Mouse (Mus musculus) gastrocnemius, postnatal 36 days (tissue): ENCODE measurements around the gene Npat. TPM values are rescaled to one million over a fixed set of nuclear protein-coding genes. Genes with fewer than 3 reads are reported as not detected.

Source experiments
- DNase-seq, 2 experiments: peaks; one replicate each; pipeline ENCODE4 v3.0.0; 2022
- intact Hi-C: fragments of 180-260 bp; cut with DNase I; formaldehyde crosslinking; loops from one replicate; pipeline ENCODE4 v1.15.1; 2025
- long read RNA-seq, 2 experiments: library from polyadenylated mRNA; stranded (forward); transcript quantifications; one replicate each; pipeline ENCODE4 v2.0.0; 2021
- total RNA-seq, 2 experiments: library from RNA; stranded (reverse); gene quantifications; 2 replicates each; pipeline ENCODE4 v1.2.3; 2021

The Npat gene
- total RNA-seq = 1 to 10 TPM; 3.3 to 5.7 TPM
- long read RNA-seq, experiment 1 = 0 reads
- long read RNA-seq, experiment 2, partial matches to known transcripts = 0 of 1 reads
- long read RNA-seq, experiment 2, other reads (novel, unspliced or antisense) = 1 of 1 reads

DNA sequence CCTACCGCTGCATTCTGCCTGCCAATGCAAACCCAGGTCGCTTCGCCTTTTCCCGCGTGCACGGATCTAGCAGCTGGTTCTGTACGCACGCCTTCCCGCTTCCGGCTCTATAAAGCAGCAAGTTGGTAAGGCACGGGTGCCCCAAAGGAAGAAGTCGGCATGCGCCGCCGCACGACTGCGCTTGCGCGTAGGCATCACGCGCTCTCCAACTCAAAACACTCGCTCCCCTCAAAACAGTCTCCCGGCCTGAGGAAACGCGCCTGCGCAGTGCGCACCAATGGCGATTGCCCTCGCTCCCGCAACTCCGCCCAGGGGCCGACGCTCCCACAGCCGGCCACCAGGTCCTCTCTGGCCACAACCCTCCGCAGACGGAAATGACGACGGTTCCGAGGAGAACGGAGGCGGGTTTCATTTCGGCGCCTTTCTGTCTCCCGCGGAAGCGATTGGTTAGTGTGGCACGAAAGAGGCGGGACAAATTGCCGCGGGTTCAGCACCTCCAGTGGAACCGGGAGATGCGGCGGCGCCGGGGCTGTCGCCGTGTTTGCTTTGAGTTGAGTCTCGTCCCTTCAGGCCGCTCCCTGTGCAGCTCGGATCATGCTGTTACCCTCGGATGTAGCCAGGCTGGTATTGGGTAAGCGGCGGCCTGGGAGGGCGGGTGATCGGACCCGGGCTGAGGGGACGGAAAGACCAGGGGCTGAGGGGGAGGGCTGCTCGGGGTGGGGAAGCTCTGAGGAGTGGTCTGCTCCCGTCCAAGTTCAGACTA lies at the start of gene Npat, which contains the start of gene Atm:
Gene Npat (plus strand): TSS at position 490 of the 763 bp plus-strand sequence.
Gene Atm (minus strand): TSS at position 183 of the 763 bp plus-strand sequence.
- peak; percentile 98 to 99 for DNase-seq
- intact Hi-C loops = no loop called here

DNA sequence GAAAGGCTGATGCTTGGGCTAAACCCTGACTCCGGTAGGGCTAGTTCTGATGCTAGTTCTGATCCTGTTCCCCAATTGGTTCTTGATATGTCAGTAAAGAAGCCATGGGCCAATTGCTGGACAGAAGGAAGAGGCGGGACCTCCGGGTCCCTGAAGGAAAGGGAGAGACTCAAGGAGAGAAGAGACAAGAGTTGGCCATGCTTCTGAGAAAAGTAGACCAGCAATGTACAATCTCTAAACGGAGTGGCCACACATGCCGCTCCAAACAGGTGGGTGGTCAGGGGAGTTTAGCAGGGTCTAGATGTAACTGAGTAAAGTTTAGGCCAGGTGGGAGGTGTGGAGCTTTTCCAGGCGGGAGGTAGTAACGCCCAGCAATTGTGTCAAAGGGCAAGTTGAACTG lies 28.8 kb upstream of the Npat start:
- DNase-seq = no peak
- intact Hi-C loops = no loop called here

DNA sequence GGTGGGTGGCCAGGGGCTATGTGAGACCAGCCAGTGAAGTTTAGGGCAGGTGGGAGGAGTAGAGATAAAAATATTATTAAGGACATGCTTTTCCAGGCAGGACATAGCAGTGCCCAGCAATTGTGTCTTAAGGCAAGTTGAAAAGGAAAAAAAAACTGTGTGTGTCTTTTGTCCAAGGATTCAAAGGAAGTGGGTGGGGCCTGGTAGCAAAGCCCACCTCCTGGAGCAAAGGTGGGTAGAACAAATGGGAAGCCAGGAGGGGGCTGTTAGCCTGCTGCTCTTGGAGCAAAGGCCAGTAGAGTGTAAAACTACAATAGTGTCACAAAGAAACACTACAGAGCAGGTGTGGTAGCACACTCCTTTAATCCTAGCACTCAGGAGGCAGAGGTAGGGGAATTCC lies 22.8 kb upstream of the Npat start:
- DNase-seq = no peak
- intact Hi-C loops = no loop called here

DNA sequence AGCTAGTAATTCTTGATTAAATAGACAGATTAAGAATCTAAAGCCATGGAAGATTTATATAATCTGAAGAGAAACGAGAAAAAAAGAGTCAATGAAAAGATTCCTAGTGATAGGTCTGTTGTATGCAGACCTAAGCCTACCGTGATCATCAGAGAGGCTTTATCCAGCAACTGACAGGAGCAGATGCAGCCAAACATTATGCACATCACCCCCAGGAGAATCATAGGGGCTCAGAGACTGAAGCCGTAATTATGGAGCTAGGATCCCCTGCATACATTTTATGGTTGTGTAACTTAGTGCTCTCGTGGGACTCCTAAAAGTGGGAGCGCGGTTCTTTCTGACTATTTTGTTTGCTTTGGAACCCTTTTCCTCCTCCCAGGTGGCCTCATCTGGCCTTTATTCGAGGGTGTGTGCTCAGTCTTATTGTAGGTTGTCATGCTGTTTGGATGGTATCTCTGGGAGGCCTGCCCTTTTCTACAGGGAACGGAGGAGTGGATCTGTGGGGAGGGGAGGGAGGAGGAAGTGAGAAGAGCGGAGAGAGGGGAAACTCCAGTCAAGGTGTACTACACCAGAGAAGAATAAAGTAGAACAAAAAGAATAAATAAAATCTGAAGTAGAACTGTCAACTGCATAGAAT lies 19.4 kb upstream of the Npat start:
- intact Hi-C loops = no loop called here
- DNase-seq = no peak

DNA sequence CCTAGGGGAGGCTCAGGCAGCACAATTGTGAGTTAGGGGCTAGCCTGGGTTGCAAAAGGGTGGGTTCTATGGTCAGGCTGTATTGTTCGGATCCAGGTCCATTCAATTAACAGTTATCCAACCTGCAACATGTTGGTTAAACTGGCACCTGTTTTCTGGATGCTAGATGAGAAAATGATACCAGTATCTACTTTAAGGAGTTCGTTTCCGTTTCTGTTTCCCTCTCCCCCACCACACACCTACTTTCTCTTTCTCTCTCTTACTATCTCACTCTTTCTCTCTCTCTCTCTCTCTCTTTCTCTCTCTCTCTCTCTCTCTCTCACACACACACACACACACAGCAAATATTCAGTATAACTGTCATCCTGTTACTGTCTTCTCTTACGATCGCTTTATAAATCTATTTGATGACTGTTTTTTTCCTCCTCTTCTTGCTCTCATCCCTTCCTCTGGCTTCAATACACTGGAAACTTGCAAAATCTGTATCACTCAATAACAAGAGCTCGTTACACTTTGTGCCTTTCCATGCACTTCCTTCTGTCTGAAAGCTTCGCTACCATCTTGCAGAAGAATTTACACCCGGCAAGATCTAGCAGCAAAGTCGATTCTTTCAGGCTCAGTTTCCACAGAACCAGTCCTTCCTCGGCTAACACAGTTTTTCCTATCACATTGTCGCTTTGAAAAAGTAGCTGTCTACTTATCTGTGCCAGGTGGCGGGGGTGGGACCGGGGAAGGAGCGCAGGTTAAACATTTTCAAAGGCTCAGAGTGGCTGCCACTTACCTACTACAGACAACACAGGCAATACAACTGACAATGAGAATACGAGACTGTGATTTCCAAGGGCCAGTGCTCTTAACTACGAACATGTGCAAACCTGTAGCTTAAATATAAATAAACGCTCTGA lies 1.2 kb upstream of the Npat start:
- no peak for DNase-seq
- intact Hi-C loops = no loop called here

DNA sequence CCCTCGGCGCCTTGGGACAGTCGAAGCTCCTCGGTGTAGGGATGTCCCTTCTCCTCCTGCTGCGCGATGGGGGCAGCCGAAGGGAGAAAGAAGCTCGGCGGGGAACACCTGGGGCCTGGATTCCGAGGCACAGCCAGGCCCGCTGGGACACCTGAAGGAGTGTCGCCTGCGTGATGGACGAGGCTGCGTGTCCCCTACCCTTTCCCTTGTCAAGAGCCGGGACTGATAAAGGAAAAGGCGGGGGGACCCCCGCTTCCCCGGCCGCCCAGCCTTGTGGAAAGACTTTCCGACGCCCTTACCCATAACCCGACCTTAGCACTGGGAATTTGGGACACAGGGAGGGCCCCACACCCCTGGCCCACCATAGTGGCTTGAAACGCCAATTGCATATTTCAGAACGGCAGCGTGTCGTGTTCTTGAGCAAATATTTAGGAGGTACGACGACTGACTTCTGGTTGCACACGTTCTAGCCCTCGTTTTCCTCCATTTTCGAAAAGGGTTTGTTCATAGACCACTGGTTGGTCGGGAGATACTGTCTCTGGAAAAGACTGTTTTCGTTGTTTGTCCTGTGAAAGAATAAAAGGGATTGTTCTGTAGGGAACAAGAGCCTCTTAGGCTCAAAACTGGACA lies 604 bp downstream of the Npat start:
- DNase-seq = no peak
- intact Hi-C loops = no loop called here

DNA sequence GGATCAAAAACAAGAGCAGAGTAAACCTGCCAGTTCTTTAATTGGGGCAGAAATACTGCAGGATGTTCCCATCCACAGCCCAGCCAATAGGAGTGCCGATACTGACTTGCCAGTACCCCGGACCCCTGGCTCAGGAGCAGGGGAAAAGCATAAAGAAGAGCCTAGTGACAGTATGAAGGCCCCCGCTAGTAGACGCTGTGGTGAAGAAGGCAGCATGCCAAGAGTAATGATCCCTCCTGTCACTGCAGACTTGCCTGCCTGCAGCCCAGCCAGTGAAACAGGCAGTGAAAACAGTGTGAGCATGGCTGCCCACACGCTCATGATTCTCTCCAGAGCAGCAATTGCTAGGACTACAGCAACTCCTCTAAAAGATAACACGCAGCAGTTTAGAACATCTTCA lies 33.8 kb downstream of the Npat start:
- no peak for DNase-seq
- intact Hi-C loops = no loop called here

DNA sequence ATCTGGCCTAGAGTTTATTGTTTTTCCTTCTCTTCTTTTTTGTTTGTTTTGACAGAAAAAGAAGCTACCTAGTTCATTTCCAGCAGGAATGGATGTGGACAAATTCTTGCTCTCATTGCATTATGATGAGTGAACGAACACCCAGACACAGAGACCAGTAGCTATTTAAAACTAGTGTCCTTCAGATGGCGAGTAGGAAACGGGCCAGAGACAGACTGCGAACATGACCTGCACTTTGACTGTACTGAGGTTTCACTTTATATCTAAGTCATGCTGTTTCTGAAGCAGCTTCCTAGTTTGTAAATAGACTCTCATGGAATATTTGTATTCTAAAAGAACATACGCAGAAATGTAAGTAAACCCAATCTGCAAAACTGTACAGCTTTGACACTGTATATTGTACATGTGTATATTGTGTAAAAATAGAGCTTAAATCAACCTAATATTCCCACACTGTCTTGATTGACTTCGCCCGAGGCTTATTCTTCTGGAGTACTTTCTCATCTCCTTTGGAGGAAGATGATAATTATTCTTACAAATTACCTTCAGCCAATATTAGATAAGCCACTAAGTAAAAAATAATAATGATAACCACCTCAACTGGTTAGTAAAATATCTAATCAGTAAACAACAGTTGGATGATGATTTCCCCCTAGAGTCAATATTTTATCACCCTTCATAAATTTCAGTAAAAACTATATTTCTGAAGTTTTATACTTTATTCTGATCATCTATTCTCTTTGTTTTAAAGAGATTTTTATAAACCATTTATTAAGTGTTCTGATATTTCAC lies 35.9 kb downstream of the Npat start:
- no peak for DNase-seq
- intact Hi-C loops = no loop called here

DNA sequence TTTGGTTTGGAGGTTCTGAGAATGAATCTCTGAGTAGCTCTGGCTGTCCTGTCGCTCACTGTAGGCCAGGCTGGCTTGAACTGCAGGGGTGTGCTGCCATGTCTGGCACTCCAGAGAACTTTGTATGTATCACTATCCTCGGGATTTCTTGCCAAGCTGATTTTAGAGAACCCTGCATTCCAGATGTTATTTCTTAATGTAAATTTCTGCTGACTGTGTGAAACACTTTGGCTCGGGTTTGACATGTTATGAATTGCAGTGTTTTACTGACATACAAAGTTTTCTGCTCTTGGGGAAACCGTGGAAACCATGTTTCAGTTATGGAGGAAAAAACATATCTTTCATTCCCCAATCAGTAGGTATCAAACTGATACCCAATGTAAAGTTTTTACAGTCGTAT lies 38.9 kb downstream of the Npat start:
- DNase-seq = no peak
- intact Hi-C loops = no loop called here

DNA sequence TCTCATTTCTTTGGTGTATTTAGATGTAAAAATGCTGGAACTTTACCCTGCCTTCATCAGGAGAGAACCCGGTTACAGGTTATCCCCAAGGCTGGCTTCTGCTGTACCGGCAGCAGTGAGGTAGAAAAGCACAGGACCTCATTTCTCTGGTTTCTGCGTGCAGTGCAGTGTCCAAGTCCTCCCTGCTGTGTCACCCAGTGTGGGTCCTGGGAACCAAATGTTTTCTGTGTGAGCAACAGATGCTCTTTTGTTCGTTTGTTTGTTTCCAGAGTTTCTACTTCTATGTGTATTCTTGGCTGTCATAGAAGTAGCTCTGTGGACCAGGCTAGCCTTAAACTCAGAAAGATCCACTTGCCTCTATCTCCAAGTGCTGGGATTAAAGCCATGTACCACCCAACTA lies 45.0 kb downstream of the Npat start:
- DNase-seq = no peak
- intact Hi-C loops = no loop called here

DNA sequence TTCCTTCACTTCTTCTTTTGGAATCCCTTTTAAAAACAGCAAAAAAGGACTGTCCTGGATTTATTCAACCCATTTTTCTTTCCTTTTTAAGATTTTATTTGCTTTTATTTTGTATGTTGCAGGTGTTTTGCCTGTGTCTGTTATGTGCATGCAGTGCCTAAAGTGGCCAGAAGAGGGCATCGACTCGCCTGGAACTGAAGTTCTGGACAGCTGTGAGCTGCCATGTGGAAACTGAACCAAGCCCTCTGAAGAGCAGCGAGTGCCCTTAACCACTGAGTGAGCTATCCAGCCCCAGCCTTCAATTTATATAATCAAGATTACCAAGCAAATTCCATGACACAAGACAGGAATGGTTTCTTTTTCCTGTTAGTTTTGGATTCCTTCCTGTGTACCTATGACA lies 57.9 kb downstream of the Npat start:
- intact Hi-C loops = loop anchor here (5.0 kb wide), 1 partner anchor 78 kb away; the partner anchor contains the start of gene Cul5
- DNase-seq = peak; percentile 57 to 63

DNA sequence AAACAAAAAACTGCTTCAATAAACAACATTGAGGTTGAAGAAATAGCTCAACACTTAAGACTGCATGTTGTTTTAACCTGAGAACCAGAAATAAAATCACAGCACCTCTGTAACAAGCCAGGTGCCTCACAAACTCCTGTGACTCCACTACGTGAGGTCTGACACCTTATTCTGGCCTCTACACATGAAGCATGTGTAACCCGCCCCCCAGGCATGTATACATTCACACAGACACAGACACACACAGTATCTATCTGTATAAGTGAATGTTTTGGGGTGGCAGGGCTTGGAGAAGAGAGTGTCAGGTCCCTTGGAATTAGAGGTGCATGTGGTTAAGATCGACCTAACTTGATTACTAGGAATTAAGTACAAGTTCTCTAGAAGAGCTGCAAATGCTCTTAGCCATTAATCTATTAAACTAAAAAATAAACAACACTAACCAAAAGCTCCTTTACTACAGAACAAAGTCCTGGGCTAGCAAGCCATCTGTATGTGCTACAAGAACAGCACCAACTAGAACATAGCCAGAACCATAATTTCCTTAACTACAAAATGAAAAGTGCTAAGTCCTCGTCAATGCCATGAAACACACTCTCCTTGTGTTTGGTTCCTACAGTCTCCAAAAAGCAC lies 60.2 kb downstream of the Npat start:
- intact Hi-C loops = no loop called here
- DNase-seq = no peak

DNA sequence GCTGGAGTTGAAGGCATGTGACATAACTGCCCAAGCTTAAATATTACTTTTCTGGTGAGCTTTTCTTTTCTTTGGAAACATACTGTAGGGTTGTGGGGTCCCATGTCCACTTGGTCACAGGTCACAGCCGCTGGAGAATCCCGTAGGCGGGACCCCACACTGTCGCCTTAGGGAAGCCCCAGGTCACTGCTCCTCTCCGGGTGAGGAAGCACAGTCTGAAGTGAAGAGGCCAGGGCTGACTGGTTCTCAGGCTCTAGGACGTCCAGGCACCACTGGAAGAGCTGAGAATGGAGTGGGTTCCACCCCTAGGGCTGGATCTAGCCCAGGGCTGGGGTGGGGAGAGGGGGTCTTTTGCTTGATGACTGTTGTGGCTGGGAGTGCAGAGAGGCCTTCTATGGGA lies 61.8 kb downstream of the Npat start:
- intact Hi-C loops = no loop called here
- no peak for DNase-seq

DNA sequence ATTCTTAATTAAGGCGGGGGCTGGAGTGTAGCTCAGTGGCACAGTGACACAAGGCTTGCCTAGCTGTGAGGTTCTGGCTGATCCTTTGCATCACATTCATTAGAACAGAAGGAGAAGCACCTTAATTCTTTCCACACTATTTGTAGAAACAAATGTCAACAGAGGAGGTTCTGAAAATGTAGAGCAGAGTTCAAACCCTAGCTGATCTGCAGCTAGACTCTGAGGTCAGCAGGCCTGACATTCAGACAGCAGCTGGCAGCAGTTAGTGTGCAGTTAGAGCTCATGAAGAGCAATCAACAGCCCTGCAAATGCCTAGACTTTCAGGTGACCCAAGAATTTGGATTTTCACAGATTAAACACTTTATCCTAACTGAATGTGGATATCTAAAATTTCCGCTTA lies 64.7 kb downstream of the Npat start:
- intact Hi-C loops = no loop called here
- no peak for DNase-seq

DNA sequence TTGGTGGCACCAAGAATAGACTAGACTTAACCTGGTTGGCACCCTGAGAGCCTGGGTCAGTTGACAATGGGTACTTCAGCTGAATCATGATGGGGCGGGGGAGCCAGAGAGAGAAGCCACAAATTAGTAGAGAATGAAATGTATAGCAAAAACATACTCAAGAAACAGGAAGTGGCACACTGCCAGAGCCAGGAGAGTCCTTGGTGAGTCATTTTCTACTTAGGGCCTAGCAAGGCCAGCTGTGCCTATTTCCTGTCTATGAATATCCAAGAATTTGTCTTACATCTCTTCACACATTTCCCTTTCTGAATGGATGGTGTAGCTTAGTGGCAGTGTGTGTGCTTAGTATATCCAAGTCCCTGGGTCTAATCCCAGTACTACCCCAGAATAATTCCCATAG lies 66.5 kb downstream of the Npat start:
- intact Hi-C loops = no loop called here
- no peak for DNase-seq

DNA sequence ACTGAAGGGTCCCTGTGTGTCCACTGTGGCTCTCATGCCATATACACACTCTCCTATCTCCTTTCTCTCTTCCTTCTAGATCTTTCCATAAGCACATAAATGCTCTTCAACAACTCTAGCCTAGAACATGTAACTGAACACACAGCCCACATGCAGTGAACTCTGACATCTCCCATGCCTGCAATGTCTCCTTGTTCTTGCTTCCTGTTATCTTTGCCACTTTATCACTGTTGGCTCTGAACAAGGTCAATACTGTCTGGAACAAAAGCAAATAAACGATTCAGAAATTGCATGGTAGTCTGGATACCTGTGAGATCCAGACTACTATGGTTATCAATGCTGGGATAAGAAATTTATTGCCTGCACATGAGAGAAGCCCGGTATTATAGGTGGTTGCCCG lies 67.0 kb downstream of the Npat start:
- no peak for DNase-seq
- intact Hi-C loops = no loop called here

DNA sequence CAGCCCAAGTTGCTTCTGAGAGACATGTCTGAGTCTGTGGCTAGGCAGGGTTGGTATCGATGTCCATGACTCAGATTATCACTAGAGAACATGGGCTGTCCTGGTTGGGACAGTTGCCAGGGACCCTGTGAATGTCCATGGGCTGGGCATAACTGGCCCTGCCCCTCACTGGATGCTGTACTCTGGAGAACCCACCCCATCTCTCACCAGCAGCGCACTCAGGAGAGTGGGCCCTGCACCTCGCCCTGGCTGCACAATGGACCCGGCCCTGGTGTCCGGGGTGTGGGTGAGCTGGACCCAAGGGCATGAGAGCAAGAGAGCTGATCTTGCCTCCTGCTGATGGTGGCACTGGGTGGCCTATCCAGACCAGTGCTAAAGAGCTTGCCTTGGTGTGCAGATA lies 68.1 kb downstream of the Npat start:
- intact Hi-C loops = no loop called here
- DNase-seq = no peak

DNA sequence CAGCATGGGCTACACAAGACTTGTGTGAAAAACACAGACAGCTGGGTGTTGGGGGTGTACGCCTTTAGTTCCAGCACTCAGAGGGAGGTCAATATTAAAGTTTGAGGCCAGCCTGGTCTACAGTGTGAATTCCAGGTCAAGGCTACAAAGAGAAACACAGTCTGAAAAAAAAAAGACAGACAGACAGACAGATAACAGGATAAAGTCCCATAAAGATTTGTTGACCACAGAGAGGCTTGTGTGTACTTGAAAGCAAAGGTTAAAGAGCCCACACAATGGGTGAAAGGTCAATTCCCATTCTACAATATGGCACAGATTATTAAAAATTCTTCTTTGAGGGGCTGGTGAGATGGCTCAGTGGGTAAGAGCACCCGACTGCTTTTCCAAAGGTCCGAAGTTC lies 70.3 kb downstream of the Npat start:
- intact Hi-C loops = no loop called here

DNA sequence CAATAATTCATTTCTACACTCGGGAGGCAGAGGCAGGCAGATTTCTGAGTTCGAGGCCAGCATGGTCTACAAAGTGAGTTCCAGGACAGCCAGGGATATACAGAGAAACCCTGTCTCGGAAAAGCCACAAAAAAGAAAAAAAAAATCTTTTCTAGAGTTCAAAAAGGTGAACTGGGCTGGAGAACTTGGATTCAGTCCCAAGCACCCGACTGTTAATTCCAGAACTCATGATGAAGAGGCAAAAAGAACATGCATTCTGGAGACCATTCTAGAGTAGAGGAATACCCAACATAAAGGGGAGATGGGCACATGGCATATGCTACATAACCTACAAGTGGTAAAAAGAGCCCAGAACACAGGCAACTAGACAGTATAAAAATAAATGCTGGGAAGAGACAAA lies 71.0 kb downstream of the Npat start:
- DNase-seq = no peak
- intact Hi-C loops = no loop called here

More for the DNA sequence above, 70.3 kb downstream of the Npat start:
- no peak for DNase-seq
